Mouse (Mus musculus): ENCODE measurements around the gene Mxi1.

Mxi1 gene

GRCm38 (mm10) chr19:53360265-53360958, 50.1 kb downstream of the Mxi1 start:
- no peaks in the 10 kb centered on the region for H3K36me3 ChIP-seq (ENCODE audit: insufficient read depth, low read length)
- no peak overlapping the region for H3K4me3 ChIP-seq (replicated peaks; ENCODE audit: low read length)
- no peaks in the 10 kb centered on the region for H3K9me3 ChIP-seq (ENCODE audit: low read length)
- H3K27me3 ChIP-seq (ENCODE audit: insufficient read depth, low read length), result no peaks in the 10 kb centered on the region
- peaks cover 9% of the 10 kb centered on the region; the same call in 1 of the 2 replicates for H3K4me1 ChIP-seq (replicated peaks; ENCODE audit: low read depth, low read length)
- TF ChIP-seq POU5F1 (IDR thresholded peaks at IDR 0.05; ENCODE audit: borderline replicate concordance, low read length) (no peak), CTCF (conservative IDR thresholded peaks at IDR 0.05; ENCODE audit: low read length) (no peak), NANOG (IDR thresholded peaks at IDR 0.05; ENCODE audit: borderline replicate concordance, low read length) (no peak)

GRCm38 (mm10) chr19:53362967-53363366, 52.6 kb downstream of the Mxi1 start:
- TF ChIP-seq NANOG (IDR thresholded peaks at IDR 0.05; ENCODE audit: borderline replicate concordance, low read length) (no peak), CTCF (conservative IDR thresholded peaks at IDR 0.05; ENCODE audit: low read length) (peak; percentile 84)
- H3K9me3 ChIP-seq (ENCODE audit: low read length), result no peaks in the 10 kb centered on the region
- H3K4me1 ChIP-seq (replicated peaks; ENCODE audit: low read depth, low read length), result peaks cover 15% of the 10 kb centered on the region
- H3K36me3 ChIP-seq (ENCODE audit: insufficient read depth, low read length), result no peaks in the 10 kb centered on the region
- H3K4me3 ChIP-seq (replicated peaks; ENCODE audit: low read length), result no peak overlapping the region
- no peaks in the 10 kb centered on the region for H3K27me3 ChIP-seq (ENCODE audit: insufficient read depth, low read length)

GRCm38 (mm10) chr19:53364551-53364950, 54.2 kb downstream of the Mxi1 start:
- Histone ChIP-seq H3K36me3 (ENCODE audit: insufficient read depth, low read length) (no peaks in the 10 kb centered on the region), H3K4me3 (replicated peaks; ENCODE audit: low read length) (no peak overlapping the region), H3K9me3 (ENCODE audit: low read length) (no peaks in the 10 kb centered on the region), H3K4me1 (replicated peaks; ENCODE audit: low read depth, low read length) (peaks cover 26% of the 10 kb centered on the region), H3K27me3 (ENCODE audit: insufficient read depth, low read length) (no peaks in the 10 kb centered on the region)
- TF ChIP-seq NANOG (IDR thresholded peaks at IDR 0.05; ENCODE audit: borderline replicate concordance, low read length) (no peak), POU5F1 (IDR thresholded peaks at IDR 0.05; ENCODE audit: borderline replicate concordance, low read length) (no peak), CTCF (conservative IDR thresholded peaks at IDR 0.05; ENCODE audit: low read length) (no peak)

GRCm38 (mm10) chr19:53364963-53365362, 54.6 kb downstream of the Mxi1 start:
- no peaks in the 10 kb centered on the region for H3K27me3 ChIP-seq (ENCODE audit: insufficient read depth, low read length)
- H3K36me3 ChIP-seq (ENCODE audit: insufficient read depth, low read length), result no peaks in the 10 kb centered on the region
- no peak overlapping the region for H3K4me3 ChIP-seq (replicated peaks; ENCODE audit: low read length)
- peaks cover 26% of the 10 kb centered on the region for H3K4me1 ChIP-seq (replicated peaks; ENCODE audit: low read depth, low read length)
- no peaks in the 10 kb centered on the region for H3K9me3 ChIP-seq (ENCODE audit: low read length)
- no peak for TF ChIP-seq CTCF (conservative IDR thresholded peaks at IDR 0.05; ENCODE audit: low read length)
- no peak for TF ChIP-seq NANOG (IDR thresholded peaks at IDR 0.05; ENCODE audit: borderline replicate concordance, low read length)
- no peak for TF ChIP-seq POU5F1 (IDR thresholded peaks at IDR 0.05; ENCODE audit: borderline replicate concordance, low read length)

GRCm38 (mm10) chr19:53366057-53366775, 55.9 kb downstream of the Mxi1 start:
- no peak for TF ChIP-seq CTCF (conservative IDR thresholded peaks at IDR 0.05; ENCODE audit: low read length)
- no peak for TF ChIP-seq NANOG (IDR thresholded peaks at IDR 0.05; ENCODE audit: borderline replicate concordance, low read length)
- Histone ChIP-seq H3K4me1 (replicated peaks; ENCODE audit: low read depth, low read length) (peaks cover 35% of the 10 kb centered on the region), H3K9me3 (ENCODE audit: low read length) (no peaks in the 10 kb centered on the region), H3K4me3 (replicated peaks; ENCODE audit: low read length) (no peak overlapping the region), H3K27me3 (ENCODE audit: insufficient read depth, low read length) (no peaks in the 10 kb centered on the region), H3K36me3 (ENCODE audit: insufficient read depth, low read length) (peaks cover 2% of the 10 kb centered on the region)

GRCm38 (mm10) chr19:53366881-53367280, 56.6 kb downstream of the Mxi1 start:
- H3K4me3 ChIP-seq (replicated peaks; ENCODE audit: low read length), result no peak overlapping the region
- H3K36me3 ChIP-seq (ENCODE audit: insufficient read depth, low read length), result peaks cover 9% of the 10 kb centered on the region
- no peaks in the 10 kb centered on the region for H3K27me3 ChIP-seq (ENCODE audit: insufficient read depth, low read length)
- TF ChIP-seq POU5F1 (IDR thresholded peaks at IDR 0.05; ENCODE audit: borderline replicate concordance, low read length) (no peak), NANOG (IDR thresholded peaks at IDR 0.05; ENCODE audit: borderline replicate concordance, low read length) (no peak), CTCF (conservative IDR thresholded peaks at IDR 0.05; ENCODE audit: low read length) (no peak)
- no peaks in the 10 kb centered on the region for H3K9me3 ChIP-seq (ENCODE audit: low read length)
- H3K4me1 ChIP-seq (replicated peaks; ENCODE audit: low read depth, low read length), result peaks cover 42% of the 10 kb centered on the region

- H3K36me3 ChIP-seq (ENCODE audit: insufficient read depth, low read length), result peaks cover 34% of the 10 kb centered on the region
- H3K9me3 ChIP-seq (ENCODE audit: low read length), result no peaks in the 10 kb centered on the region
- TF ChIP-seq CTCF (conservative IDR thresholded peaks at IDR 0.05; ENCODE audit: low read length) (peak; percentile 73), POU5F1 (IDR thresholded peaks at IDR 0.05; ENCODE audit: borderline replicate concordance, low read length) (no peak), NANOG (IDR thresholded peaks at IDR 0.05; ENCODE audit: borderline replicate concordance, low read length) (no peak)
- peak overlapping the region; percentile 52 for H3K4me3 ChIP-seq (replicated peaks; ENCODE audit: low read length)
- no peaks in the 10 kb centered on the region for H3K27me3 ChIP-seq (ENCODE audit: insufficient read depth, low read length)
- H3K4me1 ChIP-seq (replicated peaks; ENCODE audit: low read depth, low read length), result peaks cover 57% of the 10 kb centered on the region
Measured at GRCm38 (mm10) chr19:53369469-53370043, 59.2 kb downstream of the Mxi1 start.

- Histone ChIP-seq H3K4me3 (replicated peaks; ENCODE audit: low read length) (no peak overlapping the region; the same call in 1 of the 2 replicates), H3K9me3 (ENCODE audit: low read length) (no peaks in the 10 kb centered on the region), H3K36me3 (ENCODE audit: insufficient read depth, low read length) (peaks cover 40% of the 10 kb centered on the region), H3K4me1 (replicated peaks; ENCODE audit: low read depth, low read length) (peaks cover 57% of the 10 kb centered on the region), H3K27me3 (ENCODE audit: insufficient read depth, low read length) (no peaks in the 10 kb centered on the region)
- TF ChIP-seq CTCF (conservative IDR thresholded peaks at IDR 0.05; ENCODE audit: low read length) (no peak), NANOG (IDR thresholded peaks at IDR 0.05; ENCODE audit: borderline replicate concordance, low read length) (no peak), POU5F1 (IDR thresholded peaks at IDR 0.05; ENCODE audit: borderline replicate concordance, low read length) (no peak)
Measured at GRCm38 (mm10) chr19:53370233-53370632, 59.9 kb downstream of the Mxi1 start.
